In genomic region chr14:19693606-19694005, GRCm38 (mm10) we compare ENCODE assay signal across 22 mouse cellular contexts. TPM values are rescaled to one million over a fixed set of nuclear protein-coding genes. Genes with fewer than 3 reads are reported as not detected.
DNase-seq lines count a peak whose midpoint lies in the region; ATAC-seq lines count a peak whose summit lies in the region.
"Had no signal": no experiment of that assay in that cellular context is flagged by ENCODE, and none has a peak within 500 bp of the region (broad histone marks: within the 10 kb centered on the region; RNA-seq: fewer than 3 reads in every experiment).

No protein-coding gene starts in this region.

- WGBS in embryonic facial prominence, embryonic 14.5 days = 63% methylated on average over 2 of the region's 2 CpGs
- WGBS in embryonic facial prominence, embryonic 10.5 days = 87% methylated on average over 2 of the region's 2 CpGs

- no peaks in the 10 kb centered on the region for H3K4me1 ChIP-seq in embryonic facial prominence, embryonic 14.5 days (ENCODE audit: control insufficient read depth, insufficient read depth, low read length)
- peaks cover 3% of the 10 kb centered on the region; the same call in 1 of the 2 replicates for H3K4me1 ChIP-seq in embryonic facial prominence, embryonic 10.5 days
- H3K4me1 ChIP-seq: forebrain, embryonic 10.5 days; heart, embryonic 12.5 days; hindbrain, embryonic 15.5 days; limb, embryonic 13.5 days; neural tube, embryonic 13.5 days had no signal

- H3K27ac ChIP-seq in embryonic facial prominence, embryonic 14.5 days (replicated peaks; ENCODE audit: low read depth, low read length) = no peak overlapping the region
- H3K27ac ChIP-seq in embryonic facial prominence, embryonic 10.5 days (replicated peaks) = no peak overlapping the region
- H3K27ac ChIP-seq: forebrain, embryonic 10.5 days; hindbrain, embryonic 15.5 days; limb, embryonic 13.5 days; liver, embryonic 14.5 days; neural tube, embryonic 13.5 days had no signal

- no peak overlapping the region for H3K4me3 ChIP-seq in embryonic facial prominence, embryonic 14.5 days (ENCODE audit: low read depth, low read length)
- H3K4me3 ChIP-seq in embryonic facial prominence, embryonic 10.5 days = no peak overlapping the region
- H3K4me3 ChIP-seq: forebrain, embryonic 10.5 days; heart, embryonic 12.5 days; hindbrain, embryonic 15.5 days; limb, embryonic 13.5 days; myocyte; neural tube, embryonic 13.5 days had no signal

- H3K27me3 ChIP-seq in embryonic facial prominence, embryonic 14.5 days (replicated peaks; ENCODE audit: control insufficient read depth, insufficient read depth, low read length) = no peaks in the 10 kb centered on the region
- no peaks in the 10 kb centered on the region for H3K27me3 ChIP-seq in embryonic facial prominence, embryonic 10.5 days (replicated peaks; ENCODE audit: low read depth, poor library complexity, severe bottlenecking)
- H3K27me3 ChIP-seq: heart, embryonic 12.5 days; hindbrain, embryonic 15.5 days; limb, embryonic 13.5 days had no signal

- H3K9me3 ChIP-seq in embryonic facial prominence, embryonic 14.5 days (ENCODE audit: control insufficient read depth, low read length) = no peaks in the 10 kb centered on the region
- no peaks in the 10 kb centered on the region for H3K9me3 ChIP-seq in embryonic facial prominence, embryonic 10.5 days
- H3K9me3 ChIP-seq: forebrain, embryonic 10.5 days; heart, embryonic 12.5 days; hindbrain, embryonic 15.5 days; limb, embryonic 13.5 days; neural tube, embryonic 13.5 days had no signal

- H3K9ac ChIP-seq in embryonic facial prominence, embryonic 14.5 days (ENCODE audit: low read depth, low read length) = no peak overlapping the region
- H3K9ac ChIP-seq: heart, embryonic 12.5 days; hindbrain, embryonic 15.5 days; limb, embryonic 13.5 days; liver, embryonic 14.5 days; neural tube, embryonic 13.5 days had no signal

- no peak overlapping the region for H3K4me2 ChIP-seq in embryonic facial prominence, embryonic 14.5 days (ENCODE audit: low read depth, low read length)
- H3K4me2 ChIP-seq: heart, embryonic 12.5 days; hindbrain, embryonic 15.5 days; limb, embryonic 13.5 days; neural tube, embryonic 13.5 days had no signal

- peak; percentile 7 to 14 for DNase-seq in cerebellum, adult 18-20 months
- DNase-seq in cerebellum, adult 11-12 months = no peak
- DNase-seq in embryonic facial prominence, embryonic 14.5 days (ENCODE audit: low spot score) = peak; percentile 8
- DNase-seq in embryonic facial prominence, embryonic 10.5 days (ENCODE audit: low spot score) = no peak
- peak; percentile 17 to 26 for DNase-seq in kidney, postnatal 36 days
- no peak for DNase-seq in kidney, postnatal 4 days
- DNase-seq in right cerebral cortex, postnatal 25 days = no peak
- DNase-seq: gastrocnemius, postnatal 14 days; heart, adult 18-20 months; kidney, adult 2 months; layer of hippocampus, adult 9-11 months; lung, postnatal 4 days; retina, postnatal 1 day had no signal

- no peaks in the 10 kb centered on the region for H3K36me3 ChIP-seq in embryonic facial prominence, embryonic 14.5 days (ENCODE audit: control insufficient read depth, insufficient read depth, low read length)
- H3K36me3 ChIP-seq in embryonic facial prominence, embryonic 10.5 days (replicated peaks) = no peaks in the 10 kb centered on the region
- H3K36me3 ChIP-seq: forebrain, embryonic 10.5 days; heart, embryonic 12.5 days; hindbrain, embryonic 15.5 days; limb, embryonic 13.5 days; neural tube, embryonic 13.5 days had no signal

- no peak for ATAC-seq in embryonic facial prominence, embryonic 14.5 days (ENCODE audit: low read depth)
- ATAC-seq: forebrain, embryonic 16.5 days; midbrain, embryonic 16.5 days had no signal

RNA-seq across cellular contexts. Expression of gene Nid2, which starts 57.5 kb away (rescaled TPM):
- 152 and 174 TPM in 2 replicates for polyA plus RNA-seq in embryonic facial prominence, embryonic 14.5 days (2014; fragmentation: Nextera tagmentation; extraction: Ambion mirVana)
- 57.7 and 61.8 TPM in 2 replicates for polyA plus RNA-seq in embryonic facial prominence, embryonic 10.5 days (2016; fragmentation: Nextera tagmentation; extraction: Ambion mirVana)

Comparison
In these comparisons a context has a peak if more than half of its experiments do, and no peak if none do; other contexts are left out.
1. DNase-seq: peak in cerebellum, adult 18-20 months (2 of 2), embryonic facial prominence, embryonic 14.5 days (single experiment) and kidney, postnatal 36 days (2 of 2); none in cerebellum, adult 11-12 months (single experiment), embryonic facial prominence, embryonic 10.5 days (single experiment), kidney, postnatal 4 days (0 of 2) and right cerebral cortex, postnatal 25 days (single experiment).